Mouse (Mus musculus) ES-E14 (cell line): ENCODE data around the gene Hal. TPM values are rescaled to one million over a fixed set of nuclear protein-coding genes. Genes with fewer than 3 reads are reported as not detected.

Source experiments
- DNase-seq: peaks from one replicate; pipeline ENCODE4 v3.0.0-alpha.2; 2013; ENCODE audit warnings: low read depth, low spot score
- H3K27ac ChIP-seq: 2 replicates; pipeline ENCODE4 v1.5.1; 2012; ENCODE audit warnings: low read depth, mild to moderate bottlenecking, low read length, moderate library complexity, mixed read lengths; ENCODE audit not compliant: poor library complexity, insufficient read depth, severe bottlenecking
- H3K36me3 ChIP-seq: 2 replicates; pipeline ENCODE4 v1.6.1; 2012; ENCODE audit warnings: mild to moderate bottlenecking, low read length, moderate library complexity, mixed read lengths; ENCODE audit not compliant: control insufficient read depth, poor library complexity, insufficient read depth, severe bottlenecking
- H3K4me1 ChIP-seq, 2 experiments: fragments of 150-350 bp in 1 of 2; sonication (generic) in 1 of 2; 2 replicates each; pipeline ENCODE4 v1.6.1; 2012; ENCODE audit warnings: low read length in 2 of 2, mild to moderate bottlenecking in 1 of 2, mixed read lengths in 1 of 2; ENCODE audit not compliant: control insufficient read depth in 2 of 2, insufficient read depth in 2 of 2, poor library complexity in 1 of 2
- H3K4me3 ChIP-seq, 2 experiments: fragments of 150-350 bp in 1 of 2; sonication (generic) in 1 of 2; 2 replicates each; pipeline ENCODE4 v1.5.1; 2012; ENCODE audit warnings: low read length in 2 of 2, low read depth in 1 of 2, mild to moderate bottlenecking in 1 of 2, mixed read lengths in 1 of 2; ENCODE audit not compliant: insufficient read depth in 1 of 2, poor library complexity in 1 of 2, severe bottlenecking in 1 of 2
- H3K9ac ChIP-seq: 2 replicates; pipeline ENCODE4 v1.6.1; 2012; ENCODE audit warnings: low read depth, mild to moderate bottlenecking, low read length, mixed read lengths; ENCODE audit not compliant: poor library complexity, insufficient read depth, severe bottlenecking
- H3K9me3 ChIP-seq: fragments of 150-350 bp; sonication (generic); 2 replicates; pipeline ENCODE4 v1.6.1; 2012; ENCODE audit warnings: low read depth, mild to moderate bottlenecking, low read length; ENCODE audit not compliant: control insufficient read depth, insufficient read depth
- CHD2 ChIP-seq: IDR thresholded peaks from 2 replicates; pipeline ENCODE4 v1.6.1; 2014; ENCODE audit warnings: mild to moderate bottlenecking, low read depth, low read length, inconsistent platforms
- HCFC1 ChIP-seq: IDR thresholded peaks from 2 replicates; pipeline ENCODE4 v1.6.1; 2012; ENCODE audit warnings: low read length, inconsistent platforms, borderline replicate concordance; ENCODE audit not compliant: insufficient read depth
- MAFK ChIP-seq: IDR thresholded peaks from 2 replicates; pipeline ENCODE4 v1.6.1; 2014; ENCODE audit warnings: mild to moderate bottlenecking, low read depth, low read length, inconsistent platforms; ENCODE audit not compliant: insufficient read depth
- ZC3H11A ChIP-seq: IDR thresholded peaks from 2 replicates; pipeline ENCODE4 v1.6.1; 2012; ENCODE audit warnings: low read depth, mild to moderate bottlenecking, inconsistent platforms, low read length, borderline replicate concordance
- ZNF384 ChIP-seq: IDR thresholded peaks from 2 replicates; pipeline ENCODE4 v1.6.1; 2012; ENCODE audit warnings: low read depth, low read length, inconsistent platforms
- in situ Hi-C, 2 experiments: fragments of 600-800 bp; cut with MboI; formaldehyde crosslinking; loops; one replicate each; pipeline ENCODE4 v1.15.1; 2025; ENCODE audit warnings: low sequenced_read_pairs in 2 of 2, inconsistent platforms in 1 of 2; ENCODE audit not compliant: unreplicated experiment in 2 of 2
- total RNA-seq: library from RNA; depleted of rRNA; stranded (reverse); fragments of 300-350 nt; gene quantifications from 2 replicates; pipeline ENCODE4 v1.2.3, GENCODE M21; 2012

The Hal gene
- total RNA-seq, 1 experiment, result 5.7 TPM

DNA sequence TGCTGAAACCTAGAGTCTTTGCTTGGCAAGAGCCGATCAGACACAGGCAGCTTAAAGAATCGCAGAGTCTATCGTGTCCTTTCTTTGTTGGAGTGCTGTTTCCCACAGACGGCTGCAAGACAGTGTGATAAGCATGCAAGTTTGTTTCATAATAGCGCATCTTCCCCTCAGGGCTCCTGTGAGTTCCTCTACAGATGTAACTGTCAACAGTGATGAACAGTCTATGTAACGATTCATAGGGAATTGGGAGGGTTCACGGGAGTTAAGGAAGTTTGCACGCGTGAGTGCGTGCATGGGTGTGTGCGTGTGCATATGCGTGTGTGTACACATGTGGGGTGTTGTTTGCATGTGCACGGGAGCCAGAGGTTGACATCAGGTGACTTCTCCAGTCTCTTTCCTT, 25.0 kb upstream of the Hal start:
- H3K9ac ChIP-seq, result no peak overlapping the region
- no peaks in the 10 kb centered on the region; a peak in 1 of 4 replicates for H3K4me1 ChIP-seq
- in situ Hi-C loops, result no loop called here
- no peak overlapping the region for H3K27ac ChIP-seq
- H3K36me3 ChIP-seq, result peaks cover 19% of the 10 kb centered on the region
- no peak for DNase-seq
- no peaks in the 10 kb centered on the region for H3K9me3 ChIP-seq
- no peak overlapping the region for H3K4me3 ChIP-seq
- TF ChIP-seq ZNF384 (no peak), CHD2 (no peak), HCFC1 (no peak), ZC3H11A (no peak), MAFK (no peak)

DNA sequence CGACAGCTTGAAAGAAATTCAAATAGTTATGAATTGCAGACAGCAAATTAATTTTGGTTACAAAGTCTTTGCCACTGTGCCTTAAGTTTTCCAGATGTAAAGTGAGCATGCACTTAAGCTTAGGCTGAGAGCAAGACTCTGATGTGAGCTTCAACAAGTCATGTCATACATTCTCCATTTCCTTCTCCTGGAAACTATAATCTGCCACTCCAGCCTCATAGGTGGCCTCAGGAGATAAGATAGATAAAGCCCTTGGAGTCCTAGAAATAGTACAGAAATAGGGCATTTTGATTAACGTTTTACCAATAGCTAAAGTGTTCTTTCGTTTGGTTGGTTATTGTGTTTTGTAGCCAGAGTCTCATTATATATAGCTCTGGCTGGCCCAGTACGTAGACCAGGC, 21.3 kb upstream of the Hal start:
- H3K27ac ChIP-seq, result no peak overlapping the region
- H3K9me3 ChIP-seq, result no peaks in the 10 kb centered on the region
- no peak for DNase-seq
- in situ Hi-C loops, result no loop called here
- H3K4me1 ChIP-seq, result no peaks in the 10 kb centered on the region
- no peak overlapping the region for H3K9ac ChIP-seq
- TF ChIP-seq HCFC1 (no peak), ZNF384 (no peak), MAFK (no peak), ZC3H11A (no peak), CHD2 (no peak)
- H3K36me3 ChIP-seq, result peaks cover 21% of the 10 kb centered on the region
- H3K4me3 ChIP-seq, result no peak overlapping the region

- in situ Hi-C loops, result no loop called here
Observed at GRCm38 (mm10) chr10:93467791-93468190, 20.8 kb upstream of the Hal start.

GRCm38 (mm10) chr10:93471415-93471814, 17.2 kb upstream of the Hal start:
- Histone ChIP-seq H3K9me3 (no peaks in the 10 kb centered on the region), H3K27ac (no peak overlapping the region), H3K4me1 (no peaks in the 10 kb centered on the region), H3K4me3 (no peak overlapping the region), H3K9ac (no peak overlapping the region), H3K36me3 (peaks cover 29% of the 10 kb centered on the region)
- TF ChIP-seq ZNF384 (no peak), MAFK (no peak), HCFC1 (no peak), CHD2 (no peak), ZC3H11A (0 out of 2 replicates have a peak, but pooled peaks have one; percentile 15)
- DNase-seq, result peak; percentile 41
- in situ Hi-C loops, result no loop called here

More at GRCm38 (mm10) chr10:93467791-93468190, 20.8 kb upstream of the Hal start:
- DNase-seq, result no peak
- Histone ChIP-seq H3K9ac (no peak overlapping the region), H3K4me3 (no peak overlapping the region), H3K9me3 (no peaks in the 10 kb centered on the region), H3K27ac (no peak overlapping the region), H3K4me1 (no peaks in the 10 kb centered on the region), H3K36me3 (peaks cover 23% of the 10 kb centered on the region)
- TF ChIP-seq ZNF384, result no peak
- no peak for TF ChIP-seq MAFK
- TF ChIP-seq HCFC1, result no peak
- no peak for TF ChIP-seq ZC3H11A
- TF ChIP-seq CHD2, result no peak

- Histone ChIP-seq H3K27ac (no peak overlapping the region), H3K9me3 (no peaks in the 10 kb centered on the region), H3K36me3 (peaks cover 30% of the 10 kb centered on the region), H3K4me1 (peaks cover 0 to 4% of the 10 kb centered on the region in 2 experiments; a peak in 1 of 4 replicates), H3K9ac (no peak overlapping the region), H3K4me3 (no peak overlapping the region)
- in situ Hi-C loops, result no loop called here
- no peak for DNase-seq
- TF ChIP-seq ZNF384 (no peak), MAFK (no peak)
Observed at GRCm38 (mm10) chr10:93484511-93484910, 4.1 kb upstream of the Hal start.
